Comparison of ENCODE assay signal across 8 mouse cellular contexts in genomic region chr12:70975406-70975805, GRCm38 (mm10). TPM values are rescaled to one million over a fixed set of nuclear protein-coding genes. Genes with fewer than 3 reads are reported as not detected.
DNase-seq lines count a peak whose midpoint lies in the region; ATAC-seq and TF ChIP-seq lines count a peak whose summit lies in the region.

No protein-coding gene starts in this region.

- peak overlapping the region; percentile 95 for H3K9ac ChIP-seq in heart, adult 2 months (ENCODE audit: low read depth, low read length)
- H3K9ac ChIP-seq in embryonic facial prominence, embryonic 14.5 days (ENCODE audit: low read depth, low read length): peak overlapping the region; percentile 96
- peak overlapping the region; percentile 98 for H3K9ac ChIP-seq in limb, embryonic 15.5 days
- H3K9ac ChIP-seq in stomach, embryonic 14.5 days (replicated peaks; ENCODE audit: low read depth, low read length): peak overlapping the region; percentile 97

- ATAC-seq in embryonic facial prominence, embryonic 14.5 days (ENCODE audit: low read depth): no peak
- ATAC-seq in limb, embryonic 15.5 days (ENCODE audit: insufficient number of reproducible peaks, low FRiP score, low TSS enrichment, low read depth): no peak
- ATAC-seq in stomach, embryonic 14.5 days (ENCODE audit: insufficient number of reproducible peaks, insufficient read depth, low FRiP score, low read depth): no peak

- intact Hi-C loops in heart, adult 2 months (cut with DNase I): loop anchor here (1.0 kb wide), 1 partner anchor 40 kb away; the partner anchor contains the start of gene Arid4a

- no peaks in the 10 kb centered on the region for H3K27me3 ChIP-seq in heart, adult 2 months (ENCODE audit: control insufficient read depth, insufficient read depth, low read length)
- H3K27me3 ChIP-seq in embryonic facial prominence, embryonic 14.5 days (replicated peaks; ENCODE audit: control insufficient read depth, insufficient read depth, low read length): no peaks in the 10 kb centered on the region
- no peaks in the 10 kb centered on the region for H3K27me3 ChIP-seq in limb, embryonic 15.5 days
- H3K27me3 ChIP-seq in stomach, embryonic 14.5 days (ENCODE audit: control insufficient read depth, insufficient read depth, low read length): no peaks in the 10 kb centered on the region

- peaks cover 12% of the 10 kb centered on the region for H3K36me3 ChIP-seq in heart, adult 2 months (ENCODE audit: control insufficient read depth, insufficient read depth, low read length)
- H3K36me3 ChIP-seq in embryonic facial prominence, embryonic 14.5 days (ENCODE audit: control insufficient read depth, insufficient read depth, low read length): peaks cover 19% of the 10 kb centered on the region
- peaks cover 17% of the 10 kb centered on the region for H3K36me3 ChIP-seq in limb, embryonic 15.5 days
- peaks cover 19% of the 10 kb centered on the region for H3K36me3 ChIP-seq in stomach, embryonic 14.5 days (ENCODE audit: control insufficient read depth, insufficient read depth, low read length)

- DNase-seq in heart, adult 2 months: no peak
- no peak for DNase-seq in heart, postnatal 4 days
- peak; percentile 19 for DNase-seq in CD4-positive helper T cell, adult 2 months (ENCODE audit: low read depth, low spot score)
- no peak for DNase-seq in embryonic facial prominence, embryonic 14.5 days (ENCODE audit: low spot score)
- no peak for DNase-seq in cerebellum, adult 11-12 months
- DNase-seq in adrenal gland, postnatal 14 days: no peak

- peaks cover 5% of the 10 kb centered on the region for H3K4me1 ChIP-seq in heart, adult 2 months (ENCODE audit: control insufficient read depth, insufficient read depth, low read length)
- peaks cover 8% of the 10 kb centered on the region for H3K4me1 ChIP-seq in embryonic facial prominence, embryonic 14.5 days (ENCODE audit: control insufficient read depth, insufficient read depth, low read length)
- peaks cover 6% of the 10 kb centered on the region for H3K4me1 ChIP-seq in limb, embryonic 15.5 days
- peaks cover 9% of the 10 kb centered on the region; the same call in 1 of the 2 replicates for H3K4me1 ChIP-seq in stomach, embryonic 14.5 days (ENCODE audit: control insufficient read depth, insufficient read depth, low read length)

- peak overlapping the region; percentile 100 for H3K4me3 ChIP-seq in heart, adult 2 months
- H3K4me3 ChIP-seq in embryonic facial prominence, embryonic 14.5 days (ENCODE audit: low read depth, low read length): peak overlapping the region; percentile 86
- peak overlapping the region; percentile 89 for H3K4me3 ChIP-seq in limb, embryonic 15.5 days
- peak overlapping the region; percentile 97 for H3K4me3 ChIP-seq in stomach, embryonic 14.5 days (ENCODE audit: low read depth, low read length)

- 9% methylated on average over 10 of the region's 10 CpGs for WGBS in heart, adult 2 months
- 16% methylated on average over 10 of the region's 10 CpGs for WGBS in embryonic facial prominence, embryonic 14.5 days
- 20% methylated on average over 10 of the region's 10 CpGs for WGBS in limb, embryonic 15.5 days
- 20% methylated on average over 10 of the region's 10 CpGs for WGBS in stomach, embryonic 14.5 days

- no peak for TF ChIP-seq POLR2A in heart, adult 2 months (IDR thresholded peaks at IDR 0.05; ENCODE audit: insufficient read depth, low read depth, low read length)

- no peak for TF ChIP-seq EP300 in heart, adult 2 months (IDR thresholded peaks at IDR 0.05; ENCODE audit: insufficient read depth, low read depth, low read length)

- H3K79me2 ChIP-seq in heart, adult 2 months (replicated peaks; ENCODE audit: control insufficient read depth, insufficient read depth, low read length): peaks cover 1% of the 10 kb centered on the region; the same call in 1 of the 2 replicates

- peak overlapping the region; percentile 72 for H3K4me2 ChIP-seq in embryonic facial prominence, embryonic 14.5 days (ENCODE audit: low read depth, low read length)
- H3K4me2 ChIP-seq in limb, embryonic 15.5 days: peak overlapping the region; percentile 54
- peak overlapping the region; percentile 42 for H3K4me2 ChIP-seq in stomach, embryonic 14.5 days (replicated peaks; ENCODE audit: low read depth, low read length)

- H3K27ac ChIP-seq in heart, adult 2 months: peak overlapping the region; percentile 98
- peak overlapping the region; percentile 98 for H3K27ac ChIP-seq in embryonic facial prominence, embryonic 14.5 days (replicated peaks; ENCODE audit: low read depth, low read length)
- H3K27ac ChIP-seq in limb, embryonic 15.5 days: peak overlapping the region; percentile 98
- H3K27ac ChIP-seq in stomach, embryonic 14.5 days (ENCODE audit: low read length): peak overlapping the region; percentile 98; the same call in 1 of the 2 replicates

- H3K9me3 ChIP-seq in embryonic facial prominence, embryonic 14.5 days (ENCODE audit: control insufficient read depth, low read length): no peaks in the 10 kb centered on the region
- H3K9me3 ChIP-seq in limb, embryonic 15.5 days: no peaks in the 10 kb centered on the region
- H3K9me3 ChIP-seq in stomach, embryonic 14.5 days (ENCODE audit: control insufficient read depth, low read depth, low read length): no peaks in the 10 kb centered on the region

- no peak for TF ChIP-seq CTCF in heart, adult 2 months (IDR thresholded peaks at IDR 0.05)

RNA-seq across cellular contexts. Expression of gene Psma3, which starts 1.0 kb away (rescaled TPM):
- total RNA-seq in heart, adult 2 months (2021): 100 to 1,000 TPM; 174 to 186 TPM
- polyA plus RNA-seq in heart, adult 2 months (2012; rRNA removed): 27.6 and 54.1 TPM in 2 replicates
- 100 to 1,000 TPM; 257 to 261 TPM for total RNA-seq in heart, postnatal 4 days (2021)
- polyA plus RNA-seq in embryonic facial prominence, embryonic 14.5 days (2014; fragmentation: Nextera tagmentation; extraction: Ambion mirVana): 589 and 594 TPM in 2 replicates
- 511 and 556 TPM in 2 replicates for polyA plus RNA-seq in limb, embryonic 15.5 days (2015; fragmentation: Nextera tagmentation; extraction: Ambion mirVana)
- 587 and 595 TPM in 2 replicates for polyA plus RNA-seq in stomach, embryonic 14.5 days (2014; fragmentation: Nextera tagmentation; extraction: Ambion mirVana)
- 336 and 360 TPM in 2 replicates for total RNA-seq in adrenal gland, postnatal 14 days (2021)

RNA-seq across cellular contexts. Expression of gene Actr10, which starts 37.7 kb away (rescaled TPM):
- total RNA-seq in heart, adult 2 months (2021): 100 to 1,000 TPM; 111 to 134 TPM
- 30.0 and 66.9 TPM in 2 replicates for polyA plus RNA-seq in heart, adult 2 months (2012; rRNA removed)
- 100 to 1,000 TPM; 165 to 176 TPM for total RNA-seq in heart, postnatal 4 days (2021)
- polyA plus RNA-seq in embryonic facial prominence, embryonic 14.5 days (2014; fragmentation: Nextera tagmentation; extraction: Ambion mirVana): 269 and 276 TPM in 2 replicates
- polyA plus RNA-seq in limb, embryonic 15.5 days (2015; fragmentation: Nextera tagmentation; extraction: Ambion mirVana): 229 and 230 TPM in 2 replicates
- polyA plus RNA-seq in stomach, embryonic 14.5 days (2014; fragmentation: Nextera tagmentation; extraction: Ambion mirVana): 226 and 257 TPM in 2 replicates
- 184 and 197 TPM in 2 replicates for total RNA-seq in adrenal gland, postnatal 14 days (2021)

RNA-seq across cellular contexts. Expression of gene Arid4a, which starts 40.4 kb away (rescaled TPM):
- total RNA-seq in heart, adult 2 months (2021): 10 to 100 TPM; 14.1 to 15.3 TPM
- polyA plus RNA-seq in heart, adult 2 months (2012; rRNA removed): 2.5 and 4.0 TPM in 2 replicates
- total RNA-seq in heart, postnatal 4 days (2021): 10 to 100 TPM; 13.0 to 13.4 TPM
- polyA plus RNA-seq in embryonic facial prominence, embryonic 14.5 days (2014; fragmentation: Nextera tagmentation; extraction: Ambion mirVana): 28.6 and 32.5 TPM in 2 replicates
- 39.0 and 40.9 TPM in 2 replicates for polyA plus RNA-seq in limb, embryonic 15.5 days (2015; fragmentation: Nextera tagmentation; extraction: Ambion mirVana)
- polyA plus RNA-seq in stomach, embryonic 14.5 days (2014; fragmentation: Nextera tagmentation; extraction: Ambion mirVana): 40.7 and 43.4 TPM in 2 replicates
- 24.8 and 27.5 TPM in 2 replicates for total RNA-seq in adrenal gland, postnatal 14 days (2021)
